Mouse (Mus musculus) heart, adult 2 months (tissue): ENCODE results near the gene Zfp365. TPM values are rescaled to one million over a fixed set of nuclear protein-coding genes. Genes with fewer than 3 reads are reported as not detected.

Experiments
- DNase-seq, 2 experiments: peaks; one replicate each; pipeline ENCODE4 v3.0.0; 2021
- H3K27ac ChIP-seq: fragments of 200-600 bp; 2 replicates; pipeline ENCODE4 v1.8.1; 2022
- H3K27me3 ChIP-seq: fragments of 200-500 bp; 2 replicates; pipeline ENCODE4 v1.6.1; 2012; ENCODE audit warnings: mild to moderate bottlenecking, low read length, inconsistent platforms, mixed read lengths; ENCODE audit not compliant: control insufficient read depth, insufficient read depth
- H3K36me3 ChIP-seq: fragments of 200-500 bp; 2 replicates; pipeline ENCODE4 v1.6.1; 2012; ENCODE audit warnings: low read length, inconsistent platforms; ENCODE audit not compliant: control insufficient read depth, insufficient read depth
- H3K4me1 ChIP-seq: fragments of 200-500 bp; 2 replicates; pipeline ENCODE4 v1.6.1; 2011; ENCODE audit warnings: low read length; ENCODE audit not compliant: control insufficient read depth, insufficient read depth
- H3K4me3 ChIP-seq: fragments of 200-600 bp; 2 replicates; pipeline ENCODE4 v1.8.1; 2022
- H3K79me2 ChIP-seq: fragments of 200-500 bp; replicated peaks from 2 replicates; pipeline ENCODE4 v1.6.1; 2012; ENCODE audit warnings: mild to moderate bottlenecking, inconsistent platforms, low read length, moderate library complexity, mixed read lengths; ENCODE audit not compliant: control insufficient read depth, insufficient read depth
- H3K9ac ChIP-seq: fragments of 200-500 bp; 2 replicates; pipeline ENCODE4 v1.6.1; 2012; ENCODE audit warnings: low read depth, mild to moderate bottlenecking, control low read depth, inconsistent platforms, low read length, mixed read lengths
- CTCF ChIP-seq: fragments of 200-600 bp; IDR thresholded peaks from 2 replicates; pipeline ENCODE4 v1.8.1; 2022; ENCODE audit warnings: antibody characterized with exemption, mild to moderate bottlenecking, moderate library complexity
- EP300 ChIP-seq: fragments of 200-500 bp; IDR thresholded peaks from 2 replicates; pipeline ENCODE4 v1.6.1; 2011; ENCODE audit warnings: low read depth, low read length, control low read depth; ENCODE audit not compliant: insufficient read depth
- POLR2A ChIP-seq: fragments of 200-500 bp; IDR thresholded peaks from 2 replicates; pipeline ENCODE4 v1.6.1; 2011; ENCODE audit warnings: mild to moderate bottlenecking, low read depth, low read length, control low read depth; ENCODE audit not compliant: insufficient read depth
- WGBS: fragments of 180-500 bp; shearing (Covaris S2); methylation state at CpG from one replicate; pipeline ENCODE4 v1.1.7; 2018; 5-methylcytosine and 5-hydroxymethylcytosine counted together
- intact Hi-C: fragments of 180-260 bp; cut with DNase I; formaldehyde crosslinking; loops from one replicate; pipeline ENCODE4 v1.15.1; 2025
- polyA plus RNA-seq: library from polyadenylated mRNA; depleted of rRNA; stranded (reverse); fragments of >200 nt; gene quantifications from 2 replicates; pipeline ENCODE4 v1.2.3, GENCODE M21; 2012
- total RNA-seq, 2 experiments: library from RNA; stranded (reverse); gene quantifications; 2 replicates each; pipeline ENCODE4 v1.2.3; 2021

Zfp365 gene
- total and polyA plus RNA-seq, 3 experiments = 0.34 to 0.66 (median 0.39) TPM

DNA sequence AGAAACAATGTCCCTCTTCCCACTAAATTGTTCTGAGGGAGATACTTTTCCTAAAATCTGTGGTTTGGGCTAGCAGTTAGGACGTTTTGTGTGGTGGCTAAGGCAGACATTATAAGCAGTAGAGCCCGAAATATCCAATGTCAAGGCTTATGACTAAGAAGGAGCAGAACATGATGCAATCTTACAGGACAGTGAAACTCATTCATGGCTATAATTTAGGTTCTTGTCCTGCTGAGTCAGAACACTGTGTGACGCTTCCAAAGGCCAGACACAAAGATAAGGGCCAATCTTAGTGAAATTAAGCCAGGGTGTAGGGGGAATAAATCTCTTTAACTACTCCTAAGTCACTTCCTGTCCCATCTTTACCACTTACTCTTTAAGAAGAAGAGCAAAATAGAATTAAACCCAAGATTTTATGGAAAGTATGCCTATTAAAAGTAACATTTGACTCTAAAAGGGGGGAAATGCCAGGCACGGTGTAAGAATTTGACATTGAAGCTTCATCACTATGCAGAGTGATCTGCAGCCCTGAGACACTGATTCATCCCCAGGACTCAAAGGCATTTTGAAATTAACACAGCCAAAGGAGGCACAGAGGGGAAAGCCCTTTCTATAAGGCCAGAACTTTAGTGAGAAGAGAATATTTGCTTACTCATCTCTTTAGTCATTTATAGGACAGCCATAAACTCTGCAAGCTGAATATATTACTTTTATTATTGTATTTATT, 13.3 kb downstream of the Zfp365 start:
- no peak for DNase-seq
- 61% methylated on average over 4 of the region's 4 CpGs for WGBS

DNA sequence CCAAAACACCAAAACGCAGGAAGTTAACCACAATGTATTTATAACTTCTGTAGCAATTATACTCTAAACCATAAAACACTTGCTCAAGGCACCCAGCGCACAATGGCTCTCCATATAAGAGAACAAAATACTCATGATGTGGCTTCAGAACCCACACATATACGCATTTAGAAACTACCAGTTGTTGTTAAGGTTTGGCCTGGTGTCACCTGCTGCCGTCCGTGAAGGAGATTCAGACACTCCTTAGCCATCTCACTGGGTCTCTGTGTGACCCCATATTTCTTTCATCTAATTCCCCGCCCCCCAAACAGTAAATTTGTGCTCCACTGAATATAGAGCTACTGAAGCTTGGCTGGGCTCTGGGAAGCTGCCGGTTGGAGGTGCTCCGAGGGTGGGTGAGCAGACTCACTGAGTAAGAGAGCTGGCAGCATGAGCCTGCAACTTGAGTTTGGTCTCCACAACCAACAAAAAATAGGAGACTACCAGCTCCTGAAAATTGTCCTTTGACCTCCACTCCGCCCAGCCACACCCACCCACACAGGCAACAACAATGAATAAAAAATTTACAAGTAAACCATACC, 14.0 kb downstream of the Zfp365 start:
- Histone ChIP-seq H3K9ac (no peak overlapping the region), H3K79me2 (no peaks in the 10 kb centered on the region), H3K36me3 (no peaks in the 10 kb centered on the region), H3K27ac (no peak overlapping the region), H3K4me3 (no peak overlapping the region), H3K27me3 (no peaks in the 10 kb centered on the region), H3K4me1 (no peaks in the 10 kb centered on the region)
- 93% methylated on average over 9 of the region's 9 CpGs for WGBS
- no peak for DNase-seq
- intact Hi-C loops = no loop called here
- TF ChIP-seq CTCF (no peak), POLR2A (no peak), EP300 (no peak)

More for the DNA sequence above, 13.3 kb downstream of the Zfp365 start:
- H3K4me3 ChIP-seq = no peak overlapping the region
- TF ChIP-seq POLR2A (no peak), EP300 (no peak), CTCF (no peak)
- H3K36me3 ChIP-seq = no peaks in the 10 kb centered on the region
- no peak overlapping the region for H3K27ac ChIP-seq
- intact Hi-C loops = no loop called here
- H3K27me3 ChIP-seq = no peaks in the 10 kb centered on the region
- H3K9ac ChIP-seq = no peak overlapping the region
- no peaks in the 10 kb centered on the region for H3K79me2 ChIP-seq
- no peaks in the 10 kb centered on the region for H3K4me1 ChIP-seq

DNA sequence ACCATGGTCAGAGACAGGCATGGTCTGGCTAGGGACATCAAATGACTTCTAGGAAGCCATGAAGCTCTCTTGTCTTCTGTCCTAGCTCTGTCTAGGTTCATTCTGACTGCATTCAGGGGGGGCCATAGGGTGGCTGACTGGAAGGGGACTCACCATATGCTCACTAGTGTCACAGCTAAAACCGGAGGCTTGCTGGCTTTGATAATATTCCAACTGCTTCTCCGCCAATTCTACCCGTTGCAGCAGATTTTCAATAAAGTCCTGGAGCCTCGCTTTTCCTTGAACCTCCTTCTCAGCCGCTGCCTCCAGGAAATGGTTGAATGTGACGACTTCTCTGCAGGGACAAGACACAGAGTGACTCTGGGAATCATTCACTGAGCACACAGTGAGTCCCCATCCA, 15.2 kb downstream of the Zfp365 start:
- TF ChIP-seq CTCF (no peak), EP300 (no peak), POLR2A (no peak)
- no peaks in the 10 kb centered on the region for H3K27me3 ChIP-seq
- H3K79me2 ChIP-seq = no peaks in the 10 kb centered on the region
- H3K4me3 ChIP-seq = no peak overlapping the region
- no peak overlapping the region for H3K27ac ChIP-seq
- WGBS = 80% methylated on average over 6 of the region's 6 CpGs
- intact Hi-C loops = no loop called here
- H3K36me3 ChIP-seq = no peaks in the 10 kb centered on the region
- DNase-seq = no peak
- no peak overlapping the region for H3K9ac ChIP-seq
- H3K4me1 ChIP-seq = no peaks in the 10 kb centered on the region

DNA sequence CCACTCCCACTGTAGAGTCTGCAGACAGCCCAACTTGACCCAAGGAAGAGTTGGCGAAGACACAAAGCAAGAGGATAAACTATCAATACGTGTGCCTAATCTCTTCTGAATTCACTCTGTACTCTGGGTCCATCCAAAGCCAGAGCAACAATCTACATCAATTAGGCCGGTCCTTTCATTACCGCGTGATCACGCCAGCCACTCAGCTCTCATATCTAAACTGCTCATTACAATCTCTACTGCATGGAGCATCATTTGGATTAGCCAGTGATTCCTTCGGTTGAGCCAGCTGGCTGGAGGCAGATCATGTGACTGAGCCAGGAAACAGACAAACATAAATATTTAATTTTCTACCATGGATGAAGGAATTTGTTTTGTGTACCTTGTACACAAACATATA, 17.8 kb downstream of the Zfp365 start:
- DNase-seq = no peak
- Histone ChIP-seq H3K4me1 (no peaks in the 10 kb centered on the region), H3K36me3 (no peaks in the 10 kb centered on the region), H3K9ac (no peak overlapping the region), H3K79me2 (no peaks in the 10 kb centered on the region), H3K27me3 (no peaks in the 10 kb centered on the region), H3K27ac (no peak overlapping the region), H3K4me3 (no peak overlapping the region)
- TF ChIP-seq POLR2A (no peak), EP300 (no peak), CTCF (no peak)
- WGBS = 83% methylated on average over 7 of the region's 7 CpGs
- intact Hi-C loops = no loop called here

DNA sequence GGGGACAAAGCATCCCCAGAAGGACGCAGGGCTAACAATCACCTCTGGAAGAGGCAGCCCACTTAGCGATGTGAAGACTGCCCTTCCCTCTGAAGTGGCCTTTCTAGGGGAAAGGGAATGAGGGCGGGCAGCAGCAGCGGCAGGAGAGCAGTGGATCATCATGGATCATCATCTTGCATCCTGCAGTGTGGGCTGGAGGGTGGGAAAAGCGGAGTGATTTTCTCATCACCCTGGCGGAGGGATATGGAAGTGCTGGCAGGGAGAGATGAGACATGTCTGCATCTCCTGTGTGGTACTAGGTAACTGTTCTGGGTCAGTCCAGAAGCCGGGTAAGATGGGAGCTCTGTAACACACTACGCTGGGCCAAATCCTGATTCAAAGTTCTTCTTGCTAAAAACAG, 18.4 kb downstream of the Zfp365 start:
- no peak overlapping the region for H3K27ac ChIP-seq
- 76% methylated on average over 8 of the region's 8 CpGs for WGBS
- TF ChIP-seq CTCF (no peak), POLR2A (no peak), EP300 (no peak)
- H3K4me3 ChIP-seq = no peak overlapping the region
- DNase-seq = no peak
- intact Hi-C loops = no loop called here
- H3K36me3 ChIP-seq = no peaks in the 10 kb centered on the region
- no peaks in the 10 kb centered on the region for H3K4me1 ChIP-seq
- no peaks in the 10 kb centered on the region for H3K27me3 ChIP-seq
- no peaks in the 10 kb centered on the region for H3K79me2 ChIP-seq
- no peak overlapping the region for H3K9ac ChIP-seq

DNA sequence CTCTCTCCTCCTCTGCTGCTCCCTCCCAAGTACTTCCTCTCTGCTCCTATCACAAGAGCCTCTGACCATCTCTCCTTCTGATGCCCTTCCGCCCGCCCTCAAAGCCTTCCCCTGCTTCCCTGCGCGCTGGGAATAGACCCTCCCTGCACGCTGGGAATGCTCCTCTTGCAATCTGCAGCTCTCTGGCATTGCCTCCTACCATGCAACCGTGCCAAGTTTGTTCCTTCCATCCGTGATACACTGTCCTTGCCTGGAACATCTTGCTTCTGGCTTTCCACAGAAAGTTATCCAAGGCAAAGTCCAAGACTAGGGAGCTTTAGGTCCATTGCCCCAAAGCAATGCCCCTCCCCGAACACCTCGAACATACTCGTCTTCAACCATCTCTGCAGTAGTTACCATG, 19.2 kb downstream of the Zfp365 start:
- H3K36me3 ChIP-seq = no peaks in the 10 kb centered on the region
- H3K79me2 ChIP-seq = no peaks in the 10 kb centered on the region
- H3K27ac ChIP-seq = no peak overlapping the region
- intact Hi-C loops = no loop called here
- WGBS = 79% methylated on average over 10 of the region's 10 CpGs
- TF ChIP-seq CTCF (no peak), EP300 (no peak), POLR2A (no peak)
- no peak for DNase-seq
- no peaks in the 10 kb centered on the region for H3K27me3 ChIP-seq
- H3K4me1 ChIP-seq = no peaks in the 10 kb centered on the region
- H3K4me3 ChIP-seq = no peak overlapping the region
- no peak overlapping the region for H3K9ac ChIP-seq
